Mouse (Mus musculus): Measurements from ENCODE around the gene Gm10282.

Gene Gm10282

DNA sequence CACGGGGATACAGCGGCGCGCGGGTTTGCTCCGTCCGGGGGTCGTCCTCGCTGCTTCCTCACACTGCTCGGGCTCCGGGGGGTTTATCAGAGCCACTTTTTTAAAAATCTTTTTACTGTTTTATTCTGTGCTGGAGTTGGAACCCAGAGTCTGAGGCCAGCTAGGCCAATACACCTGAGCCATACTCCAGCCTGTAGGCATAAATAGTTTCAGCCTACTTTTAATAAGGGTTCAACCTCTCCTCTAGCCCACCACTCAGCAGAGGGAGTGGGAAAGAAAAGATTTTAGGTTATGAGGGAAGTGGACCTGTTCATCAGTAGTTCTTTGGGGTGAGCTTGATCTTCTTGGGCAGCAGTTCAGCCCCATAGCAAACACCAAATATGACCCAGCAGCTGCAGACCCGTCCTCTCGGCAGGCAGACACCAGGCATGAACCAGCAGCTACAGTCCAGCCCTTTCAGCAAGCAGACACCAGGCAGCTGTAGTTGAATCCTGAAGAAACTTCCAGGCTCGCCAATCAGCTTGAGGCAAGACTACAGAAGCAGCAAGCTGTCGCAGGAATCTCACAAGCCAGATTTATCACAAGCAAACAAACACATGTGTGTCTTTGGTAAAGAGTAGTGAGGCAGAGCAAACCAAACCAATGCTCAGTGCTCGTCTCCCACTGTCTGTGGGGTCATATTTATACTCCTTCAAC is at the start of gene Gm10282:
Gene Gm10282 (minus strand): TSS at position 51 of the 696 bp plus-strand sequence.
- no peak for DNase-seq (ENCODE audit: low read depth in 1 of 2, low spot score in 2 of 2)

DNA sequence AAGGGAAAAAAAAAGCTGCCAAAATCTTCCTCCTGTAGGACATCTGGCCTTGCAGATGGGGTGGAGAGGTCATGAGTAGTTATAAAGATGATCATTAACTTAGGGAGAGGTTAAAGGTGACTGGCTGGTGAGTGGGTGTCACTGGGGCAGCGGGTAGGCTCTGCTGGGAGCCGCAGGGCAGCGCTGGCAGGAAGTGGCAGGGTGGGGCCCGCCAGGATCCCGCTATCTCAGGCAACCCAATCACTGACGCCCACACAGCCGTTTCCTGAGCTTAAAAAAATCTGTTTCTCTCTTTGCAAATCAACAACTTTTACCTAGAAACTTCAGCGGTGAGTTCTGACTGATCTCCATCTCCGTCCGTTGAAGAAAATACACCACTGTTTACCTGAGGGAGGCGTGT is 49.2 kb upstream of the Gm10282 start:
- peak in 1 of 2 experiments; percentile 34 for DNase-seq (ENCODE audit: low read depth in 1 of 2, low spot score in 2 of 2)

DNA sequence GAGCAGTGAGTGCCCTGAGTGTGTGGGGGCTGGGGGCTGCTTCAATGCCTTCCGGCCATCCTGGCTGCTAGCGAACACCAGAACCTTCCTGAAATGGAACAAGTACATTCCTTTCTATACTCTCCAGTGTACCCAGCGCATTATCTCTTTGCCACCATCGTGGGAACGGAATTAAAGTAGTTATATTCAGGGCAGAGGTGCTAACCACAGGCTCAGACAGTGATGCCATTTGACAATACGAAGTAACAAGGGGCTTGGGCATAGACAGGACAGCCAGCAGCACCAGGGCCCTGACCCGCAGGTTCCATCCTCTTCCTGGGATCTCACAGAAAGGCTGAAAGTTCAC is 48.6 kb upstream of the Gm10282 start:
- no peak for DNase-seq (ENCODE audit: low read depth in 1 of 2, low spot score in 2 of 2)

GRCm38 (mm10) chr8:72352951-72353699 is 48.1 kb upstream of the Gm10282 start:
- DNase-seq (ENCODE audit: low read depth in 1 of 2, low spot score in 2 of 2), result no peak

DNA sequence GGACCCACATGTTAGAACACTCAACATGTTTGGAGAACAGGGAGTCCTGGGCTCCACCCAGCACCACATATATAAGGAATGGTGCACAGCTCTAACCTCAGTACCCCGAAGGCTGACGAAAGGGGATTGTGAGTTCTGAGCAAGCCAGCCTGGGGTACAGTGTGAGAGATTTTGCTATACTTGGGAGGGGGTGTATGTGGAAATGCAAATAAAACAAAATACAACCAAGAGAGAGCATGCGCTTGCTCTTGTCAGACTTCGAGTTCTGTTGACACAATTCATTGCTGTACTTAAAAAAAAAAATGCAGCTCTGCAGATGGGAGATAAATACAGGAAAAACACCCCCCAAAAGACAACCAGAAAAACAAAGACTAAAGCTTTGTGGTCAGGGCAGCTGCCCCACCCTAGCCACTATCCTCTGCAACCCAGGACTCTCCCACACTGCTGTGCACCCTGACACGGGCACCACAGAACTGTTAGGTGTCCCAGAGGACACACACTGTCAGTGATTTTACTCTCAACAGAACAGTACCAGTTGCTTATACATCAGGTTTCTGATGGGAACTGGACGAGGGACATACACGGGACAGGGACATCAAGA is 46.4 kb upstream of the Gm10282 start:
- no peak for DNase-seq (ENCODE audit: low read depth in 1 of 2, low spot score in 2 of 2)

GRCm38 (mm10) chr8:72350727-72351126 is 45.7 kb upstream of the Gm10282 start:
- peak in 1 of 2 experiments; percentile 54 for DNase-seq (ENCODE audit: low read depth in 1 of 2, low spot score in 2 of 2)

DNA sequence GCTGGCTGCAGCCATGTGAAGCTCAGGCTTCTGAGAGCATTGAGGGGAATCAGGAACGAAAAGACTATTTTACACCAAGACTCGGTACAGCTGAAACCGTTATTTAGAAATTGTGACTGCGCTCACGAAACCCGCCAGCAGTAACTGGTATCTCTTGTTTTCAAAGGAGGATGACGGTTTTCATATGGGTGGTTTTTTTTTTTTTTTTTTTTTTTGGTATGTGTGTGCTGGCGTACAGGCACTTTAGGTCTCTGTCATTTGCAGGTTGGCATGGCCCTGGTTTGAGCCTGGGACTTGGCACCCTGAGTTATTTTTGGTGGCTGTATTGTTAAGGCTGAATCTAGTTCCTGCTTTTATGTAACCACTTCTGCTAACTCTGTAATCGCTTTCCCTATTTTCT is 44.8 kb upstream of the Gm10282 start:
- peak in 1 of 2 experiments; percentile 22 for DNase-seq (ENCODE audit: low read depth in 1 of 2, low spot score in 2 of 2)

DNA sequence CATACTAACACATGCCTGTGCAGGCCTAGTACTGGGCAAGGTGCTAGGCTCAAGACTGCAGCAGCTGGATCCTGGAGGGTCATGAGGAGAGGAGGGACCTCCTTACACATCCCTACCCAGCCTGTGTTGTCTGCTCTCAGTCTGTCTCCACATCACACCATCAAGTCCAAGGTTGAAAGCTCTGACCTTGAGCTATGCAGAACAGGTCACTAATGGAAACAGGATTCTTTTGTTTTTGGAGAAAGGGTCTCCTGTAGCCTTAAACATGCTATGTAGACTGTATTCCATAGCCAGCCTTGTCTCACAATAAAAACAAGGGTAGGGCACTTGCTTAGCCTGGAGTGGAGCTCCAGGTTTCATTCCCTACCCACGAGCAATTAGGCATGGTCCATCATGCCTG is 43.9 kb upstream of the Gm10282 start:
- no peak for DNase-seq (ENCODE audit: low read depth in 1 of 2, low spot score in 2 of 2)

DNA sequence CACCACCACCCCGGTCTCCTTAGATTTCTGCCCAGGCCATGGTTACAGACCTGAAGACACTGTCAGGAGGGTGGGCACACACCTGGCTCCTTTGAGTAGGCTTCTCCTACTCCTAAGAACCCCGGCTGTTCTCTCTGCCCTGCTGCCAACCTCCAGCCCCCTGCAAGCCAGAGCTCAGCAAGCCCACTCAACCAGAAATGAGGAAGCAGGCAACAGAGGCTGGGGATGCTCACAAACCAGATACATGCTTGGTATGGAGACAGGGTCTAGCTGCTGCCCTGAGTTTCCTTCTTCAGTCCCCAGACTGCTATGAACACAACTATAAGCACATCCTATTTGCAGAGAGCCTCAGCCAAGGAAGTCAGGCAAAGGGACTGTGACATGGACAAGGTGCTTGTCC is 43.1 kb upstream of the Gm10282 start:
- DNase-seq (ENCODE audit: low read depth in 1 of 2, low spot score in 2 of 2), result no peak

DNA sequence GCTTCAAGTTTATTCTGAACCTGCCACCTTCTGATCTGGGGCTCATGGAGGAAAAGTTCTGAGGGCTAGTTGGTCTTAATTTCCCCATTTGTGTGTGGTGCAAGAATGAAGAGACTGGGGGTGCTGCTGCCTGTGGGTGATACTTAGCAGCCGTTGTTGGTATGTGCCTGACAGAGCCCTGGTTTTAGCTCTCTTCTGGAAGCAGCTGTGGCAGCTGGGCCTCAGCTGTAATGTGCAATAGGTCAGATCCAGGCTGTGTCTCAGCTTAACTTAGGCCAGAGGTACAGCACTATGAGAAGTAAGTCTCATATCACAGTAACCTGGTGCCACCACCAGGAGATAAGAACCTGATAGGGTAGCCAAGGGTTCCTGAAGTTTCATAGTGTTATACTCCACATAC is 42.5 kb upstream of the Gm10282 start:
- DNase-seq (ENCODE audit: low read depth in 1 of 2, low spot score in 2 of 2), result no peak

DNA sequence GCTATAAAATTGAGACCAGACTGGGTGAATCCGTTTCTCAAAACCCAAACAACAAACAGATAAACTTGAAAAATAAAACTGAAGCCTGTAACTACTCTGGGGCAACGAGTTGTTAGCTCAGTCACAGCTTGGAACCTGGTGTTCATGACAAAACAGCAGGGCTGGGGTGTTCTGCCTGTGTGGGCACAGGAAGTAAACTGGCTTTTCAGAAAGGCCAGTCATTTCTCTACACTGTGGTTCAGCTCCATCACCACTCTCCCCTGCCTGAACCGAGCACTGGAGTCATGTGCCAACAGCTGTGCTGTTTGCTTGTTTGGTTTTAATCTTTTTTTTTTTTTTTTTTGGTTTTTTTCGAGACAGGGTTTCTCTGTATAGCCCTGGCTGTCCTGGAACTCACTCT is 38.7 kb upstream of the Gm10282 start:
- no peak for DNase-seq (ENCODE audit: low read depth in 1 of 2, low spot score in 2 of 2)

GRCm38 (mm10) chr8:72342556-72343300 is 37.7 kb upstream of the Gm10282 start:
- no peak for DNase-seq (ENCODE audit: low read depth in 1 of 2, low spot score in 2 of 2)

DNA sequence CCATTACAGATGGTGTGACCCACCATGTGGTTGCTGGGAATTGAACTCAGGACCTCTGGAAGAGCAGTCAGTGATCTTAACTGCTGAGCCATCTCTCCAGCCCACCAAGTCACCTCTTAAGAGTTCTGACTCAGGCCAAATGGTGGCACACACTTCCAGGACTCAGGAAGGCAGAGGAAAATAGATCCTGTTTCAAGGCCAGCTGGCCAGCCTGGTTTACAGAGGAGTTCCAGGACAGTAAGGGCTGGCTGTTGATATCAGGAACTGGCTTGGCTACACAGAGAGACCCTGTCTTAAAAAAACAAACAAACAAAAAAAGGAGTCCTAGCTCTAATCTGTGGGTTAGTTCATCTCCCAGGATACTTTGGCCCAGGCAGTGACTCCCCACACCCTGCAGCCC is 32.0 kb upstream of the Gm10282 start:
- DNase-seq (ENCODE audit: low read depth in 1 of 2, low spot score in 2 of 2), result no peak

GRCm38 (mm10) chr8:72336273-72336672 is 31.2 kb upstream of the Gm10282 start:
- no peak for DNase-seq (ENCODE audit: low read depth in 1 of 2, low spot score in 2 of 2)

- no peak for DNase-seq (ENCODE audit: low read depth in 1 of 2, low spot score in 2 of 2)
Measured at GRCm38 (mm10) chr8:72334144-72334641, 29.1 kb upstream of the Gm10282 start.

DNA sequence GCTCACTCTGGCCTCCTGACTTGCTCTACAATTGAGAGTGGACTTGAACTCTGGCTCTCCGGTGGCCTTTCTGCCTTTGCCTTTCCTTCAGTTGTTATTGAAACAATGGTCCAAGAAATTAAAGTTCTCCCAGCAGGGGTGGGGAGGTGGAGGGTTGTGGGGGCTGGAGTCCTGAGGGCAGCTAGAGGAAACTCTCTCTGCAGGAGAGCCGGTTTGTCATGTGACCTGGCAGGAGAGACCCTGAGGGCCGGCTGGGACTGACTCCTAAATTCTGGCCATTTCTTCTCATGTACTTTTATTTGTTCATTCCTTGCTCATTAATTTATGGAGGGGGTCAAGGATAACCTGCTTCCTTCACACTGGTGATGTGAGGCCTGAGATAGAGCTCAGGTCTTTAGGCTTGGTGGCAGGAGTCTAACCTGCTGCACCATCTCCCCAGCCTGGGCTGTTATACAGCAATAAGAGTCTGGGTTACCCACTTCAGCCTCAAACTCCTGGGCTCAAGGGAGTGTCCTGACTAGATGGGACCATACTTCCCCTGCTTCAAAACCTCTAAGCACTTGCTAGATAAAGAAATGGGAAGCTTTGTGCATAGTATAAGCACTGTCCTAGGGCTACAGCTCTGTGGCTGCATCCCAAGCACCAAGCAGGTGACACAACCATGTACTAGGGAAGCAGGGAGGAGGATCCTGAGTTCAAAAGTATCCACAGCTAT is 28.5 kb upstream of the Gm10282 start:
- DNase-seq (ENCODE audit: low read depth in 1 of 2, low spot score in 2 of 2), result no peak

GRCm38 (mm10) chr8:72331631-72332030 is 26.6 kb upstream of the Gm10282 start:
- DNase-seq (ENCODE audit: low read depth in 1 of 2, low spot score in 2 of 2), result no peak

DNA sequence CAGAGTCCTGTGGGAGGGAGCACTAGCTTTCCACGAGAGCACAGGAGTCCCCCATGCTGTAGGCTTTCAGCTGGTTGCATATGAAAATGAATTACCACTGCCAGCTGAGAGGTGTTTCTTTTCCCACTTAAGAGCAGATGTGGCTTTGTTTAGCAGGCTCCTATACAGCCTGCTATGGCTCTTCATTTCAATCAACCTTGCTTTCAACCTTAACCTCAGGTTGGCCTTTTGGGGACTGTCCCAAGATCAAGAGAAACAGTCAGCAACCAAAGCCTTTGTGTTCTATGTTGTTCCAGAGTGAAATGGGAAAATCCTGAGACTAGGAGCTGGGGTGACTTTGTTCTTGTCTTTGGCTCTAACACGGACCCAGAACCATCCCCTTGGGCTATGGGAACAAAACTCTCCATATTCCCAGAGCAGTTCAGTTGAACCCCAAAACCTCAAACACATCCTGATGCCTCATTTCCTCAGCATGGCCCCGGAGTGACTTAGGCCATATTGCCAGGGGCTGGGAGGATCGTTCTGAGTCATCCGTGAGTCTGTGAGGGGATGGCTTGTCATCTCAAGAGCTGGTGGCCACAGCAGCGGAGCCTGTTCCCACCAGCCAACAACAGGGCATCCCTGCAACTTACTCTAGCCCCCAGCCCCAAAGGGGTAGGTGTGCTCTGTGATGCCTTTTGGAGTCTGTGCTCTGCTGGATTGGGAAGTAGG is 25.9 kb upstream of the Gm10282 start:
- DNase-seq (ENCODE audit: low read depth in 1 of 2, low spot score in 2 of 2), result no peak

GRCm38 (mm10) chr8:72329116-72329515 is 24.1 kb upstream of the Gm10282 start:
- DNase-seq (ENCODE audit: low read depth in 1 of 2, low spot score in 2 of 2), result no peak

- no peak for DNase-seq (ENCODE audit: low read depth in 1 of 2, low spot score in 2 of 2)
Measured at GRCm38 (mm10) chr8:72324708-72325107, 19.6 kb upstream of the Gm10282 start.

Measured in monocyte, adult 2 months (primary cell).